Mouse (Mus musculus) thymus, adult 2 months (tissue): Measurements from ENCODE around the gene 9930021J03Rik.

Experiments used
- CTCF ChIP-seq: fragments of 200-500 bp; IDR thresholded peaks from 2 replicates; pipeline ENCODE4 v1.5.1; 2012; ENCODE audit warnings: mild to moderate bottlenecking, control low read depth, low read length, moderate library complexity, borderline replicate concordance; ENCODE audit not compliant: control insufficient read depth, poor library complexity, insufficient read depth; ENCODE audit errors: extremely low read depth
- POLR2A ChIP-seq: fragments of 200-500 bp; IDR thresholded peaks from 2 replicates; pipeline ENCODE4 v1.6.1; 2012; ENCODE audit warnings: mild to moderate bottlenecking, low read length, control low read depth, moderate library complexity; ENCODE audit not compliant: control insufficient read depth, poor library complexity, insufficient read depth; ENCODE audit errors: extremely low read depth

GRCm38 (mm10) chr19:29838636-29839135 lies 32.9 kb upstream of the 9930021J03Rik start:
- no peak for TF ChIP-seq CTCF
- no peak for TF ChIP-seq POLR2A
